Mouse (Mus musculus) forebrain, postnatal 0 days (tissue): ENCODE measurements around the gene Hint2. TPM values are rescaled to one million over a fixed set of nuclear protein-coding genes. Genes with fewer than 3 reads are reported as not detected.

Experiments used
- ATAC-seq: fragments of 200-750 bp; cut with Nextera tagmentation; 2 replicates; pipeline ENCODE4 v1.8.0; 2017; ENCODE audit warnings: mild to moderate bottlenecking, moderate library complexity
- DNase-seq: peaks from one replicate; pipeline ENCODE4 v3.0.0-alpha.2; 2015
- H3K27ac ChIP-seq: fragments of 300-500 bp; sonication (generic); 2 replicates; pipeline ENCODE4 v1.5.1; 2014; ENCODE audit warnings: low read depth, mild to moderate bottlenecking, antibody characterized with exemption, low read length, moderate library complexity, mixed read lengths
- H3K27me3 ChIP-seq: fragments of 300-500 bp; sonication (generic); 2 replicates; pipeline ENCODE4 v1.6.1; 2014; ENCODE audit warnings: mild to moderate bottlenecking, low read length, mixed read lengths; ENCODE audit not compliant: insufficient read depth
- H3K36me3 ChIP-seq: fragments of 300-500 bp; sonication (generic); 2 replicates; pipeline ENCODE4 v1.6.1; 2014; ENCODE audit warnings: mild to moderate bottlenecking, moderate library complexity; ENCODE audit not compliant: insufficient read depth
- H3K4me1 ChIP-seq: fragments of 300-500 bp; sonication (generic); 2 replicates; pipeline ENCODE4 v1.6.1; 2014; ENCODE audit warnings: antibody characterized with exemption; ENCODE audit not compliant: insufficient read depth
- H3K4me2 ChIP-seq: fragments of 300-500 bp; sonication (generic); 2 replicates; pipeline ENCODE4 v1.6.1; 2014; ENCODE audit warnings: low read depth, mild to moderate bottlenecking, moderate library complexity
- H3K4me3 ChIP-seq: fragments of 300-500 bp; sonication (generic); 2 replicates; pipeline ENCODE4 v1.5.1; 2014; ENCODE audit warnings: low read depth, low read length, mixed read lengths
- H3K9ac ChIP-seq: fragments of 300-500 bp; sonication (generic); 2 replicates; pipeline ENCODE4 v1.6.1; 2014; ENCODE audit warnings: mild to moderate bottlenecking
- H3K9me3 ChIP-seq: fragments of 300-500 bp; sonication (generic); 2 replicates; pipeline ENCODE4 v1.6.1; 2016; ENCODE audit warnings: low read length
- CTCF ChIP-seq: sonication (generic); IDR thresholded peaks from 2 replicates; pipeline ENCODE4 v1.5.1; 2016; ENCODE audit warnings: antibody characterized with exemption, control low read depth, low read depth
- WGBS: fragments of 180-500 bp; shearing (Covaris S2); extraction: QIAGEN DNeasy Blood & Tissue Kit; methylation state at CpG from one replicate; pipeline ENCODE4 v1.1.7; 2014; 5-methylcytosine and 5-hydroxymethylcytosine counted together
- polyA plus RNA-seq: library from polyadenylated mRNA; unstranded; fragments of >200 nt; fragmentation: Nextera tagmentation; extraction: Ambion mirVana; gene quantifications from 2 replicates; pipeline ENCODE4 v1.2.1, GENCODE M21; 2015
- total RNA-seq: library from RNA; depleted of rRNA; stranded (reverse); fragments of >200 nt; gene quantifications from 2 replicates; pipeline ENCODE4 v1.2.3, GENCODE M21; 2014

Hint2 gene
- total and polyA plus RNA-seq, 2 experiments from 2014 or later: 53.6 to 80.0 TPM

GRCm38 (mm10) chr4:43636751-43637150, 19.5 kb downstream of the Hint2 start:
- Histone ChIP-seq H3K9ac (no peak overlapping the region), H3K36me3 (no peaks in the 10 kb centered on the region), H3K9me3 (no peaks in the 10 kb centered on the region), H3K4me1 (peaks cover 14% of the 10 kb centered on the region), H3K27me3 (no peaks in the 10 kb centered on the region), H3K27ac (no peak overlapping the region), H3K4me2 (no peak overlapping the region), H3K4me3 (no peak overlapping the region)
- ATAC-seq (no peak), DNase-seq (no peak)
- 59% methylated on average over 6 of the region's 6 CpGs for WGBS
- no peak for TF ChIP-seq CTCF

- Histone ChIP-seq H3K27me3 (no peaks in the 10 kb centered on the region), H3K36me3 (no peaks in the 10 kb centered on the region), H3K27ac (no peak overlapping the region), H3K9me3 (no peaks in the 10 kb centered on the region), H3K4me3 (no peak overlapping the region), H3K4me2 (no peak overlapping the region), H3K9ac (no peak overlapping the region), H3K4me1 (peaks cover 23% of the 10 kb centered on the region)
- no peak for ATAC-seq
- TF ChIP-seq CTCF: no peak
- WGBS: 83% methylated on average over 7 of the region's 7 CpGs
- DNase-seq: no peak
Observed at GRCm38 (mm10) chr4:43634621-43635374, 21.5 kb downstream of the Hint2 start.

GRCm38 (mm10) chr4:43633736-43634135, 22.5 kb downstream of the Hint2 start:
- Histone ChIP-seq H3K4me1 (peaks cover 23% of the 10 kb centered on the region), H3K9ac (no peak overlapping the region), H3K36me3 (no peaks in the 10 kb centered on the region), H3K9me3 (no peaks in the 10 kb centered on the region), H3K4me2 (no peak overlapping the region), H3K27me3 (no peaks in the 10 kb centered on the region), H3K27ac (no peak overlapping the region), H3K4me3 (no peak overlapping the region)
- no peak for TF ChIP-seq CTCF
- WGBS: 93% methylated on average over 2 of the region's 2 CpGs
- ATAC-seq (no peak), DNase-seq (no peak)

- no peak for TF ChIP-seq CTCF
- Histone ChIP-seq H3K4me2 (peak overlapping the region; percentile 89; the same call in 1 of the 2 replicates), H3K36me3 (no peaks in the 10 kb centered on the region), H3K4me1 (peaks cover 23% of the 10 kb centered on the region), H3K9me3 (no peaks in the 10 kb centered on the region), H3K9ac (no peak overlapping the region), H3K27ac (no peak overlapping the region), H3K4me3 (no peak overlapping the region), H3K27me3 (no peaks in the 10 kb centered on the region)
- ATAC-seq: no peak
- DNase-seq: no peak
- 87% methylated on average over 8 of the region's 8 CpGs for WGBS
Observed at GRCm38 (mm10) chr4:43633296-43633695, 23.0 kb downstream of the Hint2 start.

GRCm38 (mm10) chr4:43631956-43632920, 24.0 kb downstream of the Hint2 start:
- peak overlapping the region; percentile 72 for H3K27ac ChIP-seq
- H3K4me1 ChIP-seq: peaks cover 23% of the 10 kb centered on the region
- DNase-seq: no peak
- H3K27me3 ChIP-seq: no peaks in the 10 kb centered on the region
- peak; percentile 19 for ATAC-seq
- no peaks in the 10 kb centered on the region for H3K9me3 ChIP-seq
- H3K4me2 ChIP-seq: peak overlapping the region; percentile 89
- H3K4me3 ChIP-seq: peak overlapping the region; percentile 65
- H3K36me3 ChIP-seq: no peaks in the 10 kb centered on the region
- TF ChIP-seq CTCF: no peak
- WGBS: 50% methylated on average over 42 of the region's 42 CpGs
- peak overlapping the region; percentile 90 for H3K9ac ChIP-seq

GRCm38 (mm10) chr4:43631046-43631955, 25.0 kb downstream of the Hint2 start, which contains the start of gene Npr2:
Npr2 (plus strand) TSS chr4:43631935.
- no peaks in the 10 kb centered on the region for H3K27me3 ChIP-seq
- peaks cover 23% of the 10 kb centered on the region for H3K4me1 ChIP-seq
- no peaks in the 10 kb centered on the region for H3K36me3 ChIP-seq
- TF ChIP-seq CTCF: no peak
- 5% methylated on average over 47 of the region's 70 CpGs for WGBS
- H3K4me2 ChIP-seq: peak within 1 kb of the TSS; percentile 89
- peak within 1 kb of the TSS; percentile 65 for H3K4me3 ChIP-seq
- H3K27ac ChIP-seq: peak within 1 kb of the TSS; percentile 72
- peak within 1 kb of the TSS; percentile 90 for H3K9ac ChIP-seq
- DNase-seq (peak; percentile 68), ATAC-seq (peak; percentile 60)
- no peaks in the 10 kb centered on the region for H3K9me3 ChIP-seq
